Mouse (Mus musculus) embryo, embryonic 10 days (tissue): ENCODE results near the gene Olfr16.

Source experiments
- DNase-seq: peaks from one replicate; pipeline ENCODE4 v3.0.0-alpha.2; 2015; ENCODE audit warnings: low spot score

Olfr16 gene

GRCm38 (mm10) chr1:172950160-172950559 is at the start of gene Olfr16:
TSS of gene Olfr16 (plus strand) at chr1:172950409.
- no peak for DNase-seq

GRCm38 (mm10) chr1:172903313-172903712 is 46.9 kb upstream of the Olfr16 start:
- no peak for DNase-seq

GRCm38 (mm10) chr1:172917115-172917514 is 33.1 kb upstream of the Olfr16 start:
- no peak for DNase-seq

- no peak for DNase-seq
Observed at GRCm38 (mm10) chr1:172918450-172918849, 31.8 kb upstream of the Olfr16 start.

GRCm38 (mm10) chr1:172932197-172932596 is 18.0 kb upstream of the Olfr16 start:
- no peak for DNase-seq

- no peak for DNase-seq
Observed at GRCm38 (mm10) chr1:172951171-172951720, 1.0 kb downstream of the Olfr16 start.

- no peak for DNase-seq
Observed at GRCm38 (mm10) chr1:172955376-172955775, 5.2 kb downstream of the Olfr16 start.

- no peak for DNase-seq
Observed at GRCm38 (mm10) chr1:172960452-172960851, 10.2 kb downstream of the Olfr16 start.

- DNase-seq = no peak
Observed at GRCm38 (mm10) chr1:172989794-172990634, 39.8 kb downstream of the Olfr16 start.

- no peak for DNase-seq
Observed at GRCm38 (mm10) chr1:172990635-172991009, 40.4 kb downstream of the Olfr16 start.
